Mouse (Mus musculus): Measurements from ENCODE around the gene Fyb2.

- TF ChIP-seq POLR2A (IDR thresholded peaks at IDR 0.05; ENCODE audit: extremely low read depth, insufficient read depth, low read length) (no peak), CTCF (IDR thresholded peaks at IDR 0.05; ENCODE audit: extremely low read depth, insufficient read depth, low read length) (no peak)
These were observed 26.3 kb downstream of the Fyb2 start for GRCm38 (mm10) chr4:104939535-104939934.
